Mouse (Mus musculus): ENCODE measurements around the gene Clec10a.
"Not testable (repeated sequence)": the region's sequence is repeated elsewhere in the genome, so short reads cannot be mapped to it uniquely, and the experiment has no call there.

The Clec10a gene

DNA sequence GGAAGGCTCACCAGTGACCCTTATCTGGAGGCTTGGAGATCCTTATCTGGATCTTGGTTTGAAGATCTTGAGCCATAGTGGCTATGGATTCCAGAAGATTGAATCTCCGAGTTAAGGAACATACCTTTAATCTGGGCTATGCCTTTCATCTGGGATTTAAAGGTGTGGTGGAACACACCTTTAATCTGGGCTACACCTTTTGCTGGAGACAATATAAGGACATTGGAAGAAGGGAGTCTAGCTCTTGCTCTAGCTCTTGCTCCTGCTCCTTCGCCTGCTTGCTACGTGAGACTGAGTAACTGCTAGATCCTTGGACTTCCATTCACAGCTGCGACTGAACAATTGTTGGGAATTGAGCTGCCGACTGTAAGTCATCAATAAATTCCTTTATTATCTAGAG is at the start of gene Clec10a:
Clec10a (plus strand) TSS at position 301 of the 400 bp plus-strand sequence.
- DNase-seq (ENCODE audit: low spot score in 2 of 2), result not testable (repeated sequence)

DNA sequence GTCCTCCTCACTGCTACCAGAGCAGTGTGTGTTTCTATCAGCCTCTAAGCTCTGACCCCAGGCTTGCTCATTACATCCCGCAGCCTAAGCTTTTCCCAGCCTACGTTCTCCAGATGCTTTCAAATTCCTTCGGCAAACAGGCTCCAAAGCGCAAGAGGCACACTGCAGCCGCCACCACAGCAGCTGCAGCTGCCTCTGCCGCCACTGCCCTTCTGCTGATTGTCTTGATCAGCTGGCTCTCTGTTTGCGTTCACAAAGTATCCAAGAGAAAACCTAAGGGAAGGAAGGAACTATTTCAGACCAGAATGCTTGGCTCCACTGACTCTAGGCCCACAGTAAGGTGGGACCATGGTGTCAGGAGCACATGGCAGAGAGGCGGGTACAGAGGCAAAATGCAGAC is 48.9 kb upstream of the Clec10a start:
- no peak for DNase-seq (ENCODE audit: low spot score in 2 of 2)

DNA sequence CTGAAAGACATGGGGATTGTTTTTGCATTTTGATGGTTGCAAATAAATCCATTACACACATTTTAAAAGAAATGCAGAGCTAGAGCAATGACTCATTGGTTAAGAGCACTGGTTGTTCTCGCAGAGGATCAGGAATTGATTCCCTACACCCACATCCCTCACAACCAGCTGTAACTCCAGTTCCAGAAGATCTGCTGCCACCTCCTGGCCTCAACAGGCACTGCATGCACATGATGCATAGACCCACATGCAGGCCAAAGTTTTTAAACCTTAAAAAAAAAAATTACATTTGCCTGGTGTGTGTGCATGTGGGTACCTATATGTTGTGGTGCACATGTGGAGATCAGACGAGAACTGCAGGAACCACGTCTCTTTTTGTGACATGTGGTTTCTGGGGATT is 45.9 kb upstream of the Clec10a start:
- peak; percentile 44 to 72 for DNase-seq (ENCODE audit: low spot score in 2 of 2)

DNA sequence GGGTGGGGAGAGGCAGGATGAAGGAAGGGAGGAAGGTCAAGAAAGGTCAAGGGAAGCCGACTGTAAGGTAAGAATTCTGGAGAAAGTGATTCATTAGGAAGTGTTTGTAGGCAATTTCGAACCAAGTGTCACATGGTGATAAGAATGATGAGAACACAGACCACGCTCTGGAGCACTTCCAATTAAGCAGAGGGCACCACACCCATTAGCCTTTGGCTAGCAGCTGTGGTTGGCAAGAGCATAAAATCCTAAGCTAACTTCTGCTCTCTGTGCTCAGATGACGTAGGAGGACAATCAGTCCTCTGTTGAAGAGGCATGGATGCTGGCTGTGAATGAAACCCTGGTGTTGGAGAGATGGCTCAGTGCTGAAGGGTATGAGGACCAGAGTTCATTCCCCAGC is 41.4 kb upstream of the Clec10a start:
- no peak for DNase-seq (ENCODE audit: low spot score in 2 of 2)

DNA sequence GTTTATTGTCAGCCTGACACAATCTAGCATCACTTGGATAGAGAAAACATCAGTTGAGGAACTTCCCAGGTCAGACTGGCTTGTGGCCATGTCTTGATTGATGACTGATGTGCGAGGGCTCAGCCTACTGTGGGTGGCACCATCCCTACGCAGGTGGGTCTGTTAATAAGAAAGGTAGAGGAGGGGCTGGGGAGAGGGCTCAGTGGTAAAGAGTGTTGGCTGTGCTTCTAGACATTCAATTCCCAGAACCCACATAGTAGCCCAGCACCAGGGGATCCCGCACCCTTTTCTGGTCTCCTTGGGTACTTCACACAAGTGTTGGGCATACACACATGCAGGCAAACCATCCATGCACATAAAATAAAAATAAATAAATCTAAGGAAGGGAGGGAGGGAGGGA is 40.1 kb upstream of the Clec10a start:
- DNase-seq (ENCODE audit: low spot score in 2 of 2), result no peak

DNA sequence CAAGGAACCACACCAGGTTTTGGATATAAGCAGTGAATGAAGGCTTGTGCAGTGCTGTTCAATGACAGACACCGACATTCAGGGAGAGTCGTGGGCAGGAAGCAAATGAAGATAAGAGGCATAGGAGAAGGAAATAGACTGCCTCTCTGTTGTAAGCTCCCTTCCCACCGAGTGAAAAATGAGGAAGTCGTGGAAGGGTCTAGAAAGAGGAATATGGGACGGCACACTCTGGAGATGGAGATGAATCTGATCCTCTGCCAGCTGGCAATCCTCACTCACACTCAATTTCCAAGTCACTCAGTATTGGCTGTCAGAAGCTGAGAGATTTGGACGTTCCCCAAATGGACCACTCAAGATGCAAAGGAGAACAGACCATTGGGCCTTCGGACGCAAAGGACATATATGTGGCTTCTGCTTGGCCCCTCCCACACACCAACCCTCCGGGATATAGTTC is 26.0 kb upstream of the Clec10a start, which contains the start of gene Mgl2:
Mgl2 (plus strand) TSS at position 404 of the 454 bp plus-strand sequence.
- no peak for DNase-seq (ENCODE audit: low spot score in 2 of 2)

DNA sequence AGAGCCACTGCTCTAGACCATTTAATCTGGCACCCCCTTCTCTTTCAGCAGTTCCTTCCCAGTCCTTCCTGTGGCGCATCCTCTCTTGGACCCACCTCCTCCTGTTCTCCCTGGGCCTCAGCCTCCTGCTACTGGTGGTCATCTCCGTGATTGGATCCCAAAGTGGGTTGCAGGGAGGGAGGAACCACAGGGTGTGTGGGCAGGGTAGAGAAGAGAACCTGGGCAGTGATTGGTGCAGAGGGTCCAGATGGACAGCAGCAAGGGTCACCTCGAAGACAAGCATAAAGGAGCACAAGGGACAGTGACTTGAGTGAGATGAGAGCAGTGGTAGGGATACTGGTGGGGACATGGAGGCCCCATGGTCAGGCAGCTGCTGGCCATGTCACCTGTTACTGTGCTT is 21.0 kb upstream of the Clec10a start:
- not testable (repeated sequence) for DNase-seq (ENCODE audit: low spot score in 2 of 2)

DNA sequence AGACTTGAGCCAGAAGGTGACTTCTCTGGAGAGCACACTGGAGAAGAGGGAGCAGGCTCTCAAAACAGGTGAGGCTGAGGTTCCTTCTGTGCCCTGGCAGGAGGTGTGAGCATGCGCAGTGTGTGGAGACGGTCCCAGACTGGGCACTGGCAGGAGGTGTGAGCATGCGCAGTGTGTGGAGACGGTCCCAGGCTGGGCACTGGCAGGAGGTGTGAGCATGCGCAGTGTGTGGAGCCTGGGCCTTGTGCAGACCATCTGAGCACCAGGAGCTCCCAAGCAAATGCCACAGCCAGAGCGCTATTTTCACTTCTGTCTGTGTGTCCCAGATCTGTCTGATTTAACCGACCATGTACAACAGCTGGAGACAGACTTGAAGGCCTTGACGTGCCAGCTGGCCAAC is 20.1 kb upstream of the Clec10a start:
- not testable (repeated sequence) for DNase-seq (ENCODE audit: low spot score in 2 of 2)

DNA sequence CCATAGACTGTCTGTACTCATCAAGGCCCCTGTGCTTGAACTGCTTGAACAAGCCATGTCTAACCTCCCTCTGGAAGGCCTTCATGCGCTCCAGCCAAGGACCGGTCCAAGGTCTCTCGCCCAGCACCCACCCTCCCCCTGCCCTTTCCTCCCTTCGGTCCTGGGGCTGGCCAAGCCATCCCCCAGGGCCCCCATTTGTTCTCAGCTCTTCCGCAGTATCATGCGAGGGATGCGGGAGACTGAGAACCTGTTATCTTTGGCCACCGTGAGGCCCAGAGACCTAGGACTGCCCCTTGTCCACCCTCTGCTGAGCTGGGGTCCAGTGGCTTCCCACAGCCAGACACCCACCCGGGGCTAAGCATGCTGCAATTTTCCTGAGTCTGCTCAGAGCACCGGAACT is 16.8 kb upstream of the Clec10a start:
- DNase-seq (ENCODE audit: low spot score in 2 of 2), result no peak

DNA sequence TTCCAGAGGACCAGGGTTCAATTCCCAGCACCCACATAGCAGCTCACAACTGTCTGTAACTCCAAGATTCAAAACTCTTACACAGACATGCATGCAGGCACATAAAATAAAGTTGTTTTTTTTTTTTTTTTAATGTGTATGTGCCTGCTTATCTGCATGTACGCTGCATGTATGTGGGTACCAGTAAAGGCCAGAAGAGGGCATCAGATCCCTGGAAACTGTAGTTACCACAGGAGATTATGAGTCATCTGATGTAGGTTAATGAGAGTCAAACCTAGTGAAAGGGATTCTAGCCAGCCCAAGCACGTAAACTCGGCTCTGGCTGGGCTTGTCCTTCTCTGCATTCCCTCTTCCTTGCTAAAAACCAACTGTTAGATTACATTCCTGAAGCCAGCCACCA is 4.9 kb upstream of the Clec10a start:
- DNase-seq (ENCODE audit: low spot score in 2 of 2), result no peak

DNA sequence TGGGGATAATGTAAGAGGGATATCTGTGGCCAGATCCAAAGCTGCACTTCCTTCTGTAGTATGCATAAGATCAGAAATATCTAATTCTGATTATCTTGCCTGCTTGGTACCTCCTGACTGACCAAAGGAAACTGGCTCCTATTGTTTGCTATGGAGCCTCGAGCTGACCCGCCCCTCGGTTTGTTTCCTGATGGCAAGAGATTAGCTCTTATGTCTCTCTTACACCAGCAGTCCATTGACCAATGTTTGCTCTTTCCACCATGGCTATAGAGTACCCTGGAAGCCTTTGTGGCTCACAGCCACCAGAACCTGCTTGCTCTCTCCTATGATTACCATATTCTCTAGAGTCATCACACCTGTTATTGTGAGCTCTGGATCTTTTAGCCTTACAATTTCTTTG is 6.3 kb downstream of the Clec10a start:
- no peak for DNase-seq (ENCODE audit: low spot score in 2 of 2)

DNA sequence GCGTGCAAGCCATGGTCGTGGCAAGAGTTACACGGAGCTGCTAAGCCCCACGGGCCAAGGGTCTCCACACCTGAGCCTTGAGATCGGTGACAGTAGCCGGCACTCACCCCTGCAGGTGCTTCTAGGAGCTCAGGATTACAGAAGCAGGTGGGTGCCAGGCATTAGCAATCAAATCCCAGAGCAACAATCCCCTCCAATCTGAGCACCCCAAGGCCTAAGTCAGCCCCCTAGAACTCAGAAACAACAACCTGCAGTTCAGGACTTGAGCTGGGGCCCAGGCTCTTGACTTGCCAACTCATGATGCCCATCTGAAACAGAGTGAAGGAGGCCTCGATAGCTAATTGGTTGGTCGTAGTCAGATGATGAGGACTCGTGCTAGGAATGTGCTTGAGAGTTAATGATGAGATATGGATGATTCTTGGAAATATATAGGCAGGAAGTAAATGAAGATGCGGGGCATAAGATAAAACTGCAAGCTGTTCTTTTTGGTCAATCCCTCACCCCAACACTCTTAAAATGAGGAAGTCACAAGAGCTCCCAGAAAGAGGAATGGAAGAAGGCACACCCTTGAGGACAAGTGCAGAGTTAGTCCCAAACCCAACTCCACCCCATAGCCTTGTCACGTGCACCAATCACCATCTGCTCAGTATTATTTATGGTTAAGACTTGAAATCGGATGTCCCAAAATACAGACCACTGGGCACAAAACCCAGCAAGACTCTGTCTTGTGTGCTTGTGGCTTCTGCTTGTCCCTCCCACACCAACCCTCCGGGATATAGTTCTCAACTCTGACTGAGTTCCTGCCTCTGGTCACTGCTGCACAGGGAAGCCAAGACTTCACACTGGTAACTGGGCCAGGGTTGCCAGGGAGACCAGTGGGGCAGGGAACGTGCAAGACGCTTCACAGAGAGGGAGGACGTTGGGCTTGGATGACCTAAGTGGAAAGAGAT is 10.2 kb downstream of the Clec10a start:
- no peak for DNase-seq (ENCODE audit: low spot score in 2 of 2)

DNA sequence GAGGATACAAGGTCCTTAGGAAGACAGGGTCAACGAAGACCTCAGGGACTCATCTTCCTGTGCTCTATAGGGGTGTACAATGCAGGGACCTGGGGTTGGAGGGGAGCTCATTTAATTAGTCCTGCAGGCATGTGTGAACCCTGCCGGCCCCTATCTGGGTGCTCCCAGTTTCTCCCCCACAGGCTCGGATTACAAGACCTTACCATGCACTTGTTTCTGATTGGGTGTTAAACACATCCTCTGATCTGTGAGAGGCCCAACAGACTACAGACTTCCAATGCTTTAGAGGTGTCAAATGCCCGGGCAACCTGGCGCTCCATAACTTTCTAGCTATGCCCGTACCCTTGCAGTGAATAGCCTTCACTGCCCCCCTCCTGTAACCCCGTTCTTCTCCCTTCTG is 12.1 kb downstream of the Clec10a start:
- no peak for DNase-seq (ENCODE audit: low spot score in 2 of 2)

DNA sequence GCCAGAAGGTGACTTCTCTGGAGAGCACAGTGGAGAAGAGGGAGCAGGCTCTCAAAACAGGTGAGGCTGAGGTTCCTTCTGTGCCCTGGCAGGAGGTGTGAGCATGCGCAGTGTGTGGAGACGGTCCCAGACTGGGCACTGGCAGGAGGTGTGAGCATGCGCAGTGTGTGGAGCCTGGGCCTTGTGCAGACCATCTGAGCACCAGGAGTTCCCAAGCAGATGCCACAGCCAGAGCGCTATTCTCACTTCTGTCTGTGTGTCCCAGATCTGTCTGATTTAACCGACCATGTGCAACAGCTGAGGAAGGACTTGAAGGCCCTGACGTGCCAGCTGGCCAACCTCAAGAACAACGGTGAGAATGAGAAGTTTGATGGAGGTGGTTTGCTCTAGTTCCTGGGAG is 13.5 kb downstream of the Clec10a start:
- not testable (repeated sequence) for DNase-seq (ENCODE audit: low spot score in 2 of 2)

DNA sequence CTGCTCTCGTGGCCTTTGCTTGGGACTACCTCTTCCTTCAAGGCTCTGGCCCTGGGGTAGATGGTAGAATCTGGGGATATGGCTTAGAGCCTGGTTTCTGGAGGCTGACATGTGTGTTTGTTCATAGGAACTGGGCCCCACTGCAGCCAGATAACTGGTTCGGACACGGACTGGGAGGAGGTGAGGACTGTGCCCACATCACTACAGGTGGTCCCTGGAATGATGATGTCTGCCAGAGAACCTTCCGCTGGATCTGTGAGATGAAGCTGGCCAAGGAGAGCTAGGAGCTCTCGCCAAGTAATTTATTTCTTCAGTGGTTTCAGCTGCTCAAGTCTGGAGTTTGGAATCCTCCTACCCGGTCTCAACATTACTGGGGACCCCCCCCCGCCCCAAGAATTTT is 14.3 kb downstream of the Clec10a start:
- no peak for DNase-seq (ENCODE audit: low spot score in 2 of 2)

DNA sequence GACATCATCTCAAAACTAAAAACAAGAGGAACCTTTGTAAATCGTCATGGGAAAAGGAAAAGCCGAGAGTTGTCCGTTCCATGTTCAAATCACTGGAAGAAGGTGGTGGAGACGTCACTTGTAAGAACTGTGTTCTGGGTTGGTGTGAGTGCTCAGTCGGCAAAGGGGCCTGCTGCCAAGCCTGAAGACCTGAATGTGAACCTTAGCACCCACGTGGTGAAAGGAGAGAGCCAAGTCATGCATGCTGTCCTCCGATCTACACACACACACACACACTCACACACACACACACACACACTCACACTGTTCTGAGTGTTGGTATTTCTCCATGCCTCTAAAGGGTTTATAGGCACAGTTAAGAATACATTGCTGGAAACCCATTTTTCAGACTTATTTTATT is 15.2 kb downstream of the Clec10a start:
- DNase-seq (ENCODE audit: low spot score in 2 of 2), result no peak

DNA sequence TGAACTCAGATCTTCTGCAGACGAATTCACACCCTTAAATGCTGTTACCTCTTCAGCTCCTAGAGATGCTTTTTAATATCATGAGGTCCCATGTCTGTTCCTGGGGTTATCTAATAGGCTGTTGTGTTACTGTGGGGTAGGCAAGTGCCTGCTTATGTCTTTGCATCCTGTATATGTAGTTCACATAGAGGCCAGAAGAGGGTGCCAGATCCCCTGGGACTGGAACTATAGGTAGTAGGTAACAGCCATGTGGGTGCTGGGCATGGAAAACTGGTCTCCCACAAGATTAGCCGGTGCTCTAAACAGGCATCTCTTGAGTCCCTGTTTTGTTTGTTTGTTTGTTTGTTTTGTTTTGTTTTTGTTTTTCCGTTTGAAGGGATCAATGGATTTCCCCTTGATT is 15.8 kb downstream of the Clec10a start:
- DNase-seq (ENCODE audit: low spot score in 2 of 2), result peak; percentile 22 to 54

DNA sequence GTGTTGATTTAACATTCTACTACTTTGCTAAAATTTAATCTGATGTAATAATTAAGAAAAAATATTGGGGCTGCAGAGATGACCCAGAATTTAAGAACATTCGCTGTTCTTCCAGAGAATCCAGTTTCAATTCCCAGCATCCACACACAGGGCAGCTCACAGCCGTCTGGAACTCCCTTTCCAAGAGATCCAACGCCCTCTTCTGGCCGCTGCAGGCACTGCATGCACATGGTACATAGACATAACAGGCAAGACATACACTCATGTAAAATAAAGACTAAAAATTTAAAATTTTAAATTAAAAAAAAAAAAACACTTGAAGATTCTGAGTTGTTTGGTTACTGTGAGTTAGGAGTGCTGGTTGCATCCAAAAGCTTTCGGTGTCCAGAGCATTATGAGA is 16.3 kb downstream of the Clec10a start:
- peak in 1 of 2 experiments; percentile 29 for DNase-seq (ENCODE audit: low spot score in 2 of 2)

DNA sequence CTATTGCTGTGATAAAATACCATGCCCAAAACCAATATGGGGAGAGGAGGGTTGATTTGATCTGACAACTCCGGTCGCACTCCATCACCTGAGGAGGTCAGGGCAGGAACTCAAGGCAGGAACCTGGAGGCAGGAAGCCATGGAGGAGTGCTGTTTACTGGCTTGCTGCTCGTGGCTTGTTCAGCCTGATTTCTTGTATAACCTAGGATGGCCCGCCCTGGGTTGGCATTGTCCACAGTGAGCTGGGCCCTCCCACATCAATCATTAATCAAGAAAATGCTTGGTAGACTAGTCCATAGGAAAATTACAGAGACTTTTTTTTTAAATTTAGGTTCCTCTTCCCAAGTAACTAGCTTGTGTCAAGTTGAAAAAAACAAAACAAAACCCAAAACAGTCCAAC is 18.5 kb downstream of the Clec10a start:
- no peak for DNase-seq (ENCODE audit: low spot score in 2 of 2)

DNA sequence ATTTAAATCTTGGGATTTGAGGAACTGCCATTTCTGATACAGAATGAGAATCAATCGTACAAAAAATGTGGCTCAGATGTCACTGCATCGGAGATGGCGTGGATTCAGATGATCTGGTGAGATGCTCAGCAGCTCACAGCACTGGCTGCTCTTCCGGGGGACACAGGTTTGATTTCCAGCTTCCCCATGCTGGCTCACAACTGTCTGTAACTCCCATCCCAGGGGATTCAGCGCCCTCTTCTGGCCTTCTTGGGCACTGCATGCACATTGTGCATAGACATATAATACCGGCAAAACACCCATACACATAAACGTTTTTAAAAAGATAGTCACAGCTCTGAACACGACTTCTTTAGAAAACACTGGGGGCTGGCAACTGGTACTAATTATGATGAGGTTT is 21.6 kb downstream of the Clec10a start:
- peak; percentile 16 to 53 for DNase-seq (ENCODE audit: low spot score in 2 of 2)

DNA sequence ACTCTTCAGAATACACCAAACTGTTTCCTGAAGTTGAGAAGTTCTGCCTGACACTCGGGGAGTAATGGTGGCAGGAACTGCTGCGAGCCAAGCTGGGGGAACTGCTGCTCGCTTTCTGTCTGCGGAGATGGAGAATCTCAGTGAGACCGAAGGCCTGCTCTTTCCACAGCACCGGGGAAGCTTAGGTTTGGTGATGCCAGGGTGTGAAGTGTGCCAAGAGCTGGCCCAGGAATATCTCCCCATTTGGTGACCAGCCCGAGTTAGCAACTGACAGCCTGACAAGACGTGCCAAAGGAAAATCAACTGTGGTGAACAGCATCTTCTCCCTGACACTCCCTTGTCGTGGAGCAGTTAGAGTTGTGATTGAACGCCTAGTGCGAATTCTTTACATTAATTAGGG is 22.3 kb downstream of the Clec10a start:
- DNase-seq (ENCODE audit: low spot score in 2 of 2), result no peak

DNA sequence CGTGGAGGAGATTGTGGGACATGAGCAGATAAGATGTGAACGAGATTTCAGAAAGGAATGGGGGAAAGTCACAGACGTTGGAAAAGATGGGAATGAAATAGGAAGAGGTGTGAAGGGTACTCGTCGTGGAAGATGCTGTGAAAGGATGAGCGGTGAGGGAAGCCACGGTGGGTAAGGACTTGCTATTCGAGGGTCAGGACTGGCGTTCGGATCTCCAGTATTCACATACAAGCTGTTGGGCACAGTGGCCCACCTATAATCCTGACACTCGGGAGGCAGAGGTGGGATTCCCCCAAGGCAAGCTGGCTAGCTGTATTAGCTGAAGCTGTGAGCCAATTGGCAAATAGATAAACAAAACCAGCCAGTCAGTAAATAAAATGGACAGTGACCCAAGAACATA is 22.8 kb downstream of the Clec10a start:
- DNase-seq (ENCODE audit: low spot score in 2 of 2), result no peak

DNA sequence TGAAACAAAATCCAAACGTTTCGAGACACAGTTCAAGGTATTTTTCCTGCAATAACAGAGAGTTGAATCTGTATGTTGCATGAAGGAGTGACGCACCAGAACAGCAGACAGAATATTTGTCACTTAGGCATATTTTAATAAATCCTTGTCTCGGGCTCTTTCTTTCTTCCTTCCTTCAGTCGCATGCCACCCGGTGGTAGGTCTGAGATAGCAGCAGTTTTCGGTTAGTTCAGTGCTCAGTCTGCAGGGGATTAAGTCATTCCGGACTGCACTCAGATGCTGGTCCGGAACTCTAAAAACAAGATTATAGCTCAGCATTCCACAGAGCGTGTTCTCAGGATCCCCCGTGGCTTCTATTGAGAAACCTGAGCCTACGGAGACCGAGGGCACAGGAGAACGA is 23.4 kb downstream of the Clec10a start:
- peak in 1 of 2 experiments; percentile 26 for DNase-seq (ENCODE audit: low spot score in 2 of 2)

Data from spleen, postnatal 10 days (tissue).